Mouse (Mus musculus) thymus, postnatal 14 days (tissue): ENCODE results near the gene Vmn2r22.
"Not testable (repeated sequence)": the region's sequence is repeated elsewhere in the genome, so short reads cannot be mapped to it uniquely, and the experiment has no call there.

Experiments used
- DNase-seq: peaks from one replicate; pipeline ENCODE4 v3.0.0; 2021

The Vmn2r22 gene

DNA sequence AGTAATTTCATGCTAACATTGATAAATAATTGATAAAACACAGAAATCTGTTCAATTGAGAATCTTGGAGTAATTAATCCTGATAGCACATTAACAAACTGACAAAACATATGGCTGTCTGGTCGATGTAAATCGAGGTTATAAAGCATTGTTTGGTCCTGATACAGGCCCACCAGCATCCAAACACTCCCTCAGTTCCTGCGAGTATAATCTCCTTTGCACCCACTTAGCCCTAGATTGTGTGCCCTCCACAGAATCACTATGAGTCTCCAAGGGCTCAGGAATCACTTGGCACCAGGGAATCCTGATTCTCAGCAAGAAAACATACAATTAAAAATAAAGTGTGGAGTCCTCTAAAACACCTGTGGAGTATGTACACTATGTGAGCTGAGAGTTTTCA, at the start of gene Vmn2r22:
Gene Vmn2r22 (minus strand): TSS at position 101 of the 400 bp plus-strand sequence.
- DNase-seq, result not testable (repeated sequence)

GRCm38 (mm10) chr6:123697213-123697612, 46.7 kb upstream of the Vmn2r22 start:
- DNase-seq, result no peak

- DNase-seq, result not testable (repeated sequence)
Measured at GRCm38 (mm10) chr6:123696639-123697038, 46.1 kb upstream of the Vmn2r22 start.

DNA sequence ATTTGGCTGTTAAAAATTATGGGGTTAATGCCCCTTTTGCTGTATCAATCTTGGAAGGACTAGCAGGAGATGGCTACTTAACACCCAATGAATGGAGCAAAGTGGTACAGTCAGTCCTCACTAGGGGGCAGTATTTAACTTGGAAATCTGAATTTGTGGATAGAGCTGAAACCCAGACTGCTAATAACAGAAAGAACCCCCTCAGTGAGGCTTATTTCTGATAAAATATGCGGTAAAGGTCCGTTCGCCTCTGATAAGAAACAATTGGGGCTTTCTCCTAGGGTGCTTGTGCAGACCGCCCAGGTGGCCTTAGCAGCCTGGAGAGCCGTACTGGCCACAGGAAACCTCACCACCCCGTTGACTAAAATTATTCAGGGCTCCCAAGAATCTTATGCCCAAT, 6.5 kb upstream of the Vmn2r22 start:
- DNase-seq, result no peak

DNA sequence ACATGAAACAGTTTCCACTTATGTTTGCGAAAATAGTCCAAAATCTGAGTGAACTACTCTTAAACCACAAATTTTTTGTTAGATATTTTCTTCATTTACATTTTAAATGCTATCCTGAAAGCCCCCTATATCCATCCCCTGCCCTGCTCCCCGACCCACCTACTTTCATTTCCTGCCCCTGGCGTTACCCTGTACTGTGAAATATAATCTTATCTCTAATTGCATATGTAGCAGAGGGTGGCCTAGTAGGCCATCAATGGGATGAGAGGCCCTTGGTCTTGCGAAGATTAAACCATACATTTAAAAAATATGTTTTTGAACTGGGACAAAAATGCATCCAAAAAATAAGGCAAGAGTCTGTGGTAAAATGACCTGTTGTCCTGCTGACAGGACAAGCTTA, 11.1 kb downstream of the Vmn2r22 start:
- DNase-seq, result not testable (repeated sequence)

DNA sequence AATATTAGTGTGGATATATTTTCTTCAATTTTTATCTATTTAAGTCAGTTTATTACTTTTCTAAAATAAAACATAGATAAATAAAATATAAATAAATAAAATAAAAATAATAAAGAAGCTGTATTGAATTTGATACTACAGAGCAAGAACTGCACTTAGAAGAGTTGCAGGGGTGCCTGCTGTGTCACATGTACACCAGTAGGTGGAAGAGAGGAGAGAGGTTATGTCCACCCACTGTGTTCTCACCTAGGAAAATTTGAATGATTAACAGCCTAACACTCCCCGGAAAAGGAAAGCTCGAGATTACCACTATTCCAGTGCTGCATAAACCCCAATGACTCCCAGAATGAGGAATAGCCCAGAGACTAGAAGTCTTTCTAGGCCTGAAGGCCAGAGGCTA, 26.7 kb downstream of the Vmn2r22 start:
- DNase-seq, result not testable (repeated sequence)

DNA sequence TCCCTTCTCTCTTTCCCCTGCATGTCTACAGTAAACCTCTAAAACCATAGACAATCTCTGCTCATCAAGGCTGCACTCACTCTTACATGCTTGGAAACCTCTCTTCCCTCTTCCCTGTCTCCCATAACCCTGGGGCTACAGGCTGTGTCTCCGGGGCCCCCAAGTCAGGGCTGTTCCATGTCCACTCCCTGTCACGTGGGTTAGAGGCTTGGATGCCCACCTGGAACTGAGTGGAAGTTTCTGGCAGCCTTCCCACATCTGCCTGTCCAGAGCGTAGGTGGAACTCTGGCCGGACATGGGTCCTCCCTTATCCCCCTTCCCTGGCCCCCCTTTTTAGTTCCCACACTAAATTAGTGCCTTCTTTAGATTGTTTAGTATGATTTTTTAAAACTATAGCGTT, 62.2 kb downstream of the Vmn2r22 start:
- DNase-seq, result not testable (repeated sequence)

DNA sequence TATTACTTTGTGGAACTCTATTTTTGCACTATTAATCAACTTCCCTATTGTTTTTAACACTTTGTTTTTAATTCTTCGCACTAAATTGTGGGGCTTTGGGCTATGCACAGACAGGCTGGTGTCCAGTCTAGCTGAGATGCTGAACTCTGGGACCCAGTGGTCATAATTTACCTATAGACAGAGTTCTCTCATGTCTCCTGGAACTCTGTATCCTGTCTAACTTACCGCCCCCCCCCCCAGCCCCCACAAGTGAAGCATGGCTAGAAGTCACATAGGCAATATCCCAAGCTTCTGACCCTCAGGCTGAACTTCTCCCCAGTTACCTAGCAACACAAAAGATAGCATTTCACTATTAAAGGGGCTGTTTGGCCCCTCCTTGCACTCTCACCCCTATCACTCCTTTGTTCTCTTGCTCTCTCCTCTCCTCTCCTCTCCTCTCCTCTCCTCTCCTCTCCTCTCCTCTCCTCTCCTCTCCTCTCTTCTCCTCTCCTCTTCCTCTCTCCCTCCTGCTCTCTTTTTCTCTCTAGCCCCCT, 62.7 kb downstream of the Vmn2r22 start:
- not testable (repeated sequence) for DNase-seq

GRCm38 (mm10) chr6:123583988-123584387, 66.5 kb downstream of the Vmn2r22 start:
- not testable (repeated sequence) for DNase-seq

DNA sequence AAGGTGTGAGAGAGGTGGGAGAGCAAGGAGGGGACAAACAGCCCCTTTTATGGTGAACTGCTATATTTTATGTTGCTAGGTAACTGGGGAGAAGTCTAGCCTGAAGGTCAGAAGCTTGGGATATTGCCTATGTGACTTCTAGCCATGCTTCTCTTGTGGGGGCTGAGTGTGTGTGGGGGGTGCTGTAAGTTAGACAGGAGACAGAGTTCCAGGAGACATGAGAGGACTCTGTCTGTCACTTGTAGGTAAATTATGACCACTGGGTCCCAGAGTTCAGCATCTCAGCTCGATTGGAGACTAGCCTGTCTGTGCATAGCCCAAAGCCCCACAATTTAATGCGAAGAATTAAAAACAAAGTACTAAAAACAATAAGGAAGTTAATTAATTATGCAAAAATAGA, 75.8 kb downstream of the Vmn2r22 start:
- not testable (repeated sequence) for DNase-seq
